Mouse (Mus musculus) cerebellum, adult (tissue): ENCODE measurements around the gene Afdn.
"Not testable (repeated sequence)": the region's sequence is repeated elsewhere in the genome, so short reads cannot be mapped to it uniquely, and the experiment has no call there.

ENCODE experiments used
- ATAC-seq: cut with Nextera tagmentation; 2 replicates; pipeline ENCODE4 v1.9.2; 2017; ENCODE audit warnings: mild to moderate bottlenecking, moderate library complexity, mixed read lengths; ENCODE audit not compliant: insufficient number of reproducible peaks, low FRiP score, low TSS enrichment

The Afdn gene

GRCm38 (mm10) chr17:13764911-13765310 is 4.6 kb downstream of the Afdn start:
- ATAC-seq: not testable (repeated sequence)

DNA sequence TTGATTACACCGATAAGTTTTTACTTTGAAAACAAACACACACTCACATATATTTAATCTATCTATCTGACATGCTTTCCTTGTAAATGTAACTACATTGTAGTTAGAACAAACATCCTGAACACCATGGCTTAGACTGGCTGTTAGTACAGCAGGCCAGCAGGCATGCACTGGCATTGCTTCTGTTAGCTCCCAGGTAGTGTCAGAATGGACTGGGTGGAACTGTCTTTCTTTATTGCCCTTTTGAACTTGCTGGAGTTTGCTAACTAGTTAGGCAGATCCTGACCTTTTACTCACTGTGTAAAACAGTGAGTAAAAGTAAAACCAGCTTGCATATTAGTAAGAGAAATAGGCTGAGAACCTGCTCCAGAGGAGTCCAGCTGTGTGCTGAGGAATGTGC is 8.2 kb downstream of the Afdn start:
- no peak for ATAC-seq

DNA sequence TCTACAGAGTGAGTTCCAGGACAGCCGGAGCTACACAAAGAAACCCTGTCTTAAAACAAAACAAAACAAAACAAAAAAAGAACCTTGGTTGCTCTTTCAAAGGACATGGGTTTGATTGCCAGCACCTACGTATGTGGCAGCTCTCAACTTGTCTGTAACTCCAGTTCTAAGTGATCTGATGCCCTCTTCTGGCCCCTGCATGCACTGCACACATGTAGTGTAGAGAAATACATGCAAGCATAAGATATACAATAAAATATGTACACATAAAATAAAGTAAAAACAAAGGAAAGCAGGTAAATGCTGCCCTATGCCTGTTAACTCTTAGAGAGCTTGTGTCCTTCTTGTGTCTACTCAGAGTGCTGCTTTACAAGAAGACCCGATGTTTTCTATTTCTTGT is 8.9 kb downstream of the Afdn start:
- no peak for ATAC-seq

GRCm38 (mm10) chr17:13777676-13778075 is 17.3 kb downstream of the Afdn start:
- no peak for ATAC-seq

GRCm38 (mm10) chr17:13778865-13779264 is 18.5 kb downstream of the Afdn start:
- no peak for ATAC-seq

- peak; percentile 81 for ATAC-seq
Measured at GRCm38 (mm10) chr17:13781948-13782347, 21.6 kb downstream of the Afdn start.

DNA sequence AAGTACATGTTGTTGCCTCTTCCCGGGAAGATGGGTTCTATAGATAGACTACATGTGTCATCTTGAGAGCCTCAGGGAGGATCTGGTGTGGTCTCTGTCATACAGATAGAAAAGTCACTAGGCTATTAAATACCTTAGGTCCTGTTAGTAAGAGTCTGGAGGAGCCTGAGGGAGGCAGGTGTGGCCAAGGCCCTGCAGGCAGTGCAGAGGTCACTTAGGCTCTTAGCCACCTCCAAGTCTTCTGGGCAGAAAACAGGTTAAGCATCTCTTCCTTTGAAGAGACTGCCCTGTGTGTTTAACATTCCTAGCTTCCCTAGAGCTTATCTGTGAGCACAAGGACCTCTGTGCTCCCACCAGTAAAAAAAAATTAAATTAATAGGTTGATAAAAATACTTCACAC is 23.1 kb downstream of the Afdn start:
- ATAC-seq: no peak

DNA sequence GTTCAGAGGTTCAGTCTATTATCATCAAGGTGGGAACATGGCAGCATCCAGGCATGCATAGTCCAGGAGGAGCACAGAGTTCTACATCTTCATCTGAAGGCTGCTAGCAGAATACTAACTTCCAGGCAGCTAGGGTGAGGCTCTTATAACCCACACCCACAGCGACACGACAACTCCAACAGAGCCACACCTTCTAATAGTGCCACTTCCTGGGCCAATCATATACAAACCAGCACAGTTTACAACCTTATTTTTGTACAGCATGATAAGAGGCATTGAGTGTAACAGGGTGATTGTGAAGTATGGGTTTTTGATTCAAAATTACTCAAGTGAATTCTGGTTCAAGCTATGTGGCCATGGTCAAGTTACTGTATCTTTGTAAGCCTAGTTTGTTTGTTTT is 29.7 kb downstream of the Afdn start:
- not testable (repeated sequence) for ATAC-seq

DNA sequence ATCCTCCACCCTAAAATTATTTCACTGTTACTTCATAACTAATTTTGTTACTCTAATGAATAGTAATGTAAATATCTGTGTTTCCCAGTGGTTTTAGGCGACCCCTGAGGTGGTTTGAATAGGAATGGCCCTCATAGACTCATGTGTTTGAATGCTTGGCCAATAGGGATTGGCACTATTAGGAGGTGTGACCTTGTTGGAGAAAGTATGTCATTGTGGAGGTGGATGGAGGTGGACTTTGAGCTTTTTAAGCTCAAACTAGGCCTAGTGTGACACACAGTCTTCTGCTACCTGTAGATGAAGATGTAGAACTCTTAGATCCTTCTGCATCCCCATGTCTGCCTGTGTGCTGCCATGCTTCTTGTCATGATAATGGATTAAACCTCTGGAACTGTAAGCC is 37.4 kb downstream of the Afdn start:
- no peak for ATAC-seq

- no peak for ATAC-seq
Measured at GRCm38 (mm10) chr17:13802836-13803408, 42.6 kb downstream of the Afdn start.

GRCm38 (mm10) chr17:13806016-13806415 is 45.7 kb downstream of the Afdn start:
- ATAC-seq: no peak

DNA sequence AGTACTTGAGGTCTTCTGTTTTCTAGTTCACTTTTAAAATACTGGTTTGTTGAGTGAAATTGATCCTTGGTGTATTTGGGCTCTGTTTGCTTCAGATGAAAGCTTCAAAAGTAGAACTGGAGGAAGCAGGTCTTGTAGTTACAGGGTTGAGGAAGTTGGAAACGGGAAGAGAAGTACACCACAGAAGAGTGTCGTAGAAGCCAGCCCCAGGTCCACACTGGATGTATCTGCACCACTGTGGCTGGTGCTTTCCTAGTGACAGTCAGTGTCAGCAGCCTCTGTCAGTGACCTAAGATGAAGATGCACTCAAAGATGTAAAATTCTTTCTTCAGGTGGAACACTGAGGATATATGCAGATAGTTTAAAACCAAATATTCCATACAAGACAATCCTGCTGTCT is 57.5 kb downstream of the Afdn start:
- no peak for ATAC-seq

DNA sequence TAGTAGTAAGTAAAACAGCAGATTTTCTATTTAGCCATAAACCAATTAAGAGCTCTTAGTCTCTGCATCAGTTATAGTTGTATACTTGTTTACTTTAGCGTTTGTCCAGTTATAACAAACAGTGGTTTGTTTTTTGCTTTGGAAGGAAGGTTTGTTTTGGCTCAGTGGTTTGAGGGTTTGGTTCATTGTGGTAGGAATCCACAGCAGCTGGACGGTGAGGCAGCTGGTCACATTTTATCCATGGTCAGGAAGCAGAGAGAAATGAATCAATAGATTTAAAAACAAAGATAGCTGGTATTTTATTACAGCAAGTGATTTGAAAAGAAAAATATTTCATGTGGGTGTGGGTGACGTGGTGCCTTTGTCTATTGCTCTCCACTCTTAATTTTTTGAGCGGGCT is 59.0 kb downstream of the Afdn start:
- ATAC-seq: no peak

- no peak for ATAC-seq
Measured at GRCm38 (mm10) chr17:13820676-13821075, 60.3 kb downstream of the Afdn start.

DNA sequence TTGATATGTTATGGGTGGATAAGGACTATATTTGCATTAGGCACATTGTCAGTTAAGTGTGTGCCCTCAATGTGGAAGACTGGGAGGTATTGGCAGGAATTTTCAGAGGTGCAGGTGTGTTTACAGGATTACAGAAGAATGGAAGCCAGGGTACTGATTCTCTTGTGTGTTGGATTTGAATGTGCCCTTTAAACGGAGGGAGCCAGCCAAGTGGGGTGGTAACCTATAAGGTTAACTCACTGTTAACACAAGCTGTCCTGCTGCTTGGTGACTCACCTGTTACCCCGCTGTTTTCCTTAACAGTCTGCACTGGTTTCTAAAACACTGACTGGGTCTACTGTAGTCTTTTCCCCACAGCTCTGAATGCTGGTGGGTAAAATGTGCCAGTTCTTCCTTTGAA is 65.1 kb downstream of the Afdn start:
- no peak for ATAC-seq

DNA sequence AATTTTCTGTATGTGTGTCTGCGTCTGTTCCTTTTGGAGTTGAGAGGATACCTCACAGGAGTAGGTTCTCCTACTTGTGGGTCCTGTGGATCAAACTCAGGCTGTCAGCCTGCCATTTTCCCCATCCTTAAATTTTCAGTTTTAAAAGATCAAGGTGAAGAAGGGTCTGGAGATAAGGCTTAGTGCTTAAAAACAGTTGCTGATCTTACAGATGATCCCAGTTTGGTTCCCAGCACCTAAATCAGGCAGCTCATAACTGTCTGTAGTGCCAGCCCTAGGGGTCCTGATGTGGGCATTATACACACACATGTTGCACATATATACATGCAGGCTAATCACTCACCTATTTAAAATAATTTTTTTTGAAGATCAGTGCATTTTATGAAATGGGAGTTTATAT is 69.9 kb downstream of the Afdn start:
- ATAC-seq: no peak

- 0 out of 2 replicates have a peak, but pooled peaks have one; percentile 56 for ATAC-seq
Measured at GRCm38 (mm10) chr17:13830636-13831341, 70.5 kb downstream of the Afdn start.

- ATAC-seq: peak; percentile 84
Measured at GRCm38 (mm10) chr17:13835876-13836275, 75.5 kb downstream of the Afdn start.

DNA sequence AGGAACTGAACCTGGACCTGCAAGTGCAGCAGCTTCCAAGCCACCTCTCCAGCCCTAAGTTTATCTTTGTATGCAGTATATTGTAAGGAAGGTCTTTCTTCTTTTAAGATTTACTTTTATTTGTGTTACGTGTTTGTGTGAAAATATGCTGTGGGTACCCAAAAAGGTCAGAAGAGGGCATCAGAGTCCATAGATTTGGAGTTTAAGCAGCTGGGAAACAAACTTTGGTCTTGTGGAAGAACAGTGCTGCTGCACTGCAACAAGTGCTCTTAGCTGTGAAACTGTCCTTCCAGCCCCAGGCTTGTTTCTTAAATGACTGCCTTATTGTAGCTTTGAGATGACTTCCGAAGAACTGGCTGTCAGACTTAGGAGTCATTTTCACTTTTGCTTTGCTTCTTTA is 89.8 kb downstream of the Afdn start:
- ATAC-seq: no peak

DNA sequence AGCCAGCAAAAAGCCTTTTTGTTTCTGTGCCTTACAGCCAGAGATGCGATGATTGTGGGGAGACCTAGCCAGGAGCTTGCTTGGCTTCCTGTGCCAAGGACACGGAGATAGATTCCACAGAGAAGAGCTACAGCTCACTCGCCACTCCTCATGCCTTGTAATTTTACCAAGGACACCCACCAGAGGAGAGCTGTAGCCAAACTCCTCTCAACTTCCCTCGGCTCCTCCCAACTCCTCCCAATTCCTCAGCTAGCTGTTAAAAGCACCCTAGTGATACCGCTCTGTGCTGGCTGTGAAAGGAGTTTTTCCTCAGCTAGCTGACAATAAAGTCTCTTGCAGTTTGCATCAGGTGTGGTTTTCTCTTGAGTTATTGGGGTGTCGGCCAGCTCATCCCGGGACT is 93.5 kb downstream of the Afdn start:
- not testable (repeated sequence) for ATAC-seq

- ATAC-seq: no peak
Measured at GRCm38 (mm10) chr17:13855396-13855795, 95.1 kb downstream of the Afdn start.

GRCm38 (mm10) chr17:13856429-13857090 is 96.2 kb downstream of the Afdn start:
- ATAC-seq: no peak
